Mouse (Mus musculus) heart, postnatal 0 days (tissue): ENCODE measurements around the gene Erh.

Experiments used
- CTCF ChIP-seq: IDR thresholded peaks from 2 replicates; pipeline ENCODE4 v1.5.1; 2016; ENCODE audit warnings: antibody characterized with exemption, control low read depth, low read depth
- EP300 ChIP-seq: IDR thresholded peaks from 2 replicates; pipeline ENCODE4 v1.6.1; 2016; ENCODE audit warnings: antibody characterized with exemption, low read depth

- TF ChIP-seq CTCF (no peak), EP300 (no peak)
Measured at GRCm38 (mm10) chr12:80631790-80632189, 12.4 kb downstream of the Erh start.
